Mouse (Mus musculus) adrenal gland, postnatal 4 days (tissue): ENCODE measurements around the gene Kdelc2. TPM values are rescaled to one million over a fixed set of nuclear protein-coding genes. Genes with fewer than 3 reads are reported as not detected.

Source experiments
- DNase-seq, 2 experiments: peaks; one replicate each; pipeline ENCODE4 v3.0.0; 2021 to 2022; ENCODE audit warnings: low spot score in 2 of 2, mixed read lengths in 2 of 2
- microRNA-seq: library from miRNA; unstranded; fragments of <30 nt; microRNA quantifications from one replicate; pipeline ENCODE4 v1.2.0, GENCODE M21; 2021
- total RNA-seq, 2 experiments: library from RNA; stranded (reverse); gene quantifications; 2 replicates each; pipeline ENCODE4 v1.2.3; 2021

The Kdelc2 gene
- total RNA-seq, 2 experiments from 2014 or later = 23.3 to 25.1 TPM

DNA sequence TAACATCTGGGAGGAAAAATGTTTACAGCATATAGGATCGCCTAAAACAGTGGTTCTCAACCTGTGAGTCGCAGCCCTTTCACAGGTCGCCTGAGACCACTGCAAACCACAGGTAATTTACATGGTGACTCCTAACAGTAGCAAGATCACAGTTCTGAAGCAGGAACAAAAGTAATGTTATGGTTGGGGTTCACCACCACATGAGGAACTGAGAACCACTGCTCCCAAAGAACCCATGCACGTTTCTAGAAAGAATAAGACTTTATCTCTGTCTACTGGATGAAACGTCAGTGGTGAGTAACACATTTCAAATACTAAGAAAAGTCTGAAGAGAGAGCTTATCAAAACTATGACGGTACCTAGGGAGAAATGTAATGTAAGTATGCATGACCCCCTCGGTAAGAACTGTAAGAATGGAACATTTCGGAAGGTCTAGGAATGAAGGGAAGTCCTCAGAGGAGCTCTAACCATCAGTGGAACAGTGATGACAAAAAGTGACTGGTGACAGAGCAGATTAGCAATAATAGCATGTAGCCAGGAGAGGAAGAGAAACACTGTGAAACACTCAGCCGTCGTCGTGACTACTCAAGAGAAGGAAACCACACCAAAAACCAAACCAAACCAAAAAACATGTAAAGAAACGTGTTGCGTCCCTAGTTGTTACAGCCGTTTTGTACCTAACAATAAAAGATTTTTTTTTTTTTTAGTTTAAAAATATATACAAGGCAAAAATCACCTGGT is 52.2 kb downstream of the Kdelc2 start:
- no peak for DNase-seq

DNA sequence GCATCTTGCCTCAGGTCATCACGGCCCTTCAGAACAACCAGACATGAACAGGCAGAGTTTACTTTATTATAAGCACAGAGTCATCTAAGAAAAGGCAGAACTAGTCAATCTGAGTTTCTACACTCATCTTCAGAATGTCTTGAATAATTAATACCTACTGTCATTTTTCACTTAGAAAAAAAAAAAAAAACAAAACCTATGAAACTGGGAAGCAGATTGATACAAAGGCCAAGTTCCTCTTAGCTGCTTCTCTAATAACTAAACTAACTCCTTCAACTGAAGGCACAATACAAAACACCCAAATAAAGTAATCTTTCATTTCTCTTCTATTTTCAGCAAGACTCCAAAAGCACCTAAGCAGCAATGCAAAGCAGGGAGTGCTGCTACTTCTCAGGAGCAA is 66.8 kb downstream of the Kdelc2 start:
- no peak for DNase-seq

Small RNAs within 50 kb of the gene (microRNA-seq; reads per million reads assigned to microRNA genes)
- gene Mir130c = not detected

Other genes with a start within 250 kb of the Kdelc2 start
- gene Ddx10, start 136.0 kb upstream of the Kdelc2 start, total RNA-seq = 10 to 100 TPM; 23.5 to 26.9 TPM
- gene Exph5, start 82.4 kb upstream of the Kdelc2 start, total RNA-seq = 1 to 10 TPM in 1 of 2 experiments, under 1 TPM in 1; 0.68 to 1.8 TPM
- gene 4930550C14Rik, start 18.3 kb downstream of the Kdelc2 start, total RNA-seq = 1 to 10 TPM; 1.9 to 2.3 TPM
- gene Atm, start 152.7 kb downstream of the Kdelc2 start, total RNA-seq = 10 to 100 TPM; 17.4 to 20.9 TPM
- 10 to 100 TPM; 21.3 to 24.4 TPM for gene Npat, start 153.0 kb downstream of the Kdelc2 start, total RNA-seq
- 100 to 1,000 TPM; 148 to 192 TPM for gene Acat1, start 226.4 kb downstream of the Kdelc2 start, total RNA-seq